Mouse (Mus musculus): ENCODE results near the gene Inf2. TPM values are rescaled to one million over a fixed set of nuclear protein-coding genes. Genes with fewer than 3 reads are reported as not detected.

Inf2 gene
- polyA plus RNA-seq, 1 experiment = 11.0 TPM

DNA sequence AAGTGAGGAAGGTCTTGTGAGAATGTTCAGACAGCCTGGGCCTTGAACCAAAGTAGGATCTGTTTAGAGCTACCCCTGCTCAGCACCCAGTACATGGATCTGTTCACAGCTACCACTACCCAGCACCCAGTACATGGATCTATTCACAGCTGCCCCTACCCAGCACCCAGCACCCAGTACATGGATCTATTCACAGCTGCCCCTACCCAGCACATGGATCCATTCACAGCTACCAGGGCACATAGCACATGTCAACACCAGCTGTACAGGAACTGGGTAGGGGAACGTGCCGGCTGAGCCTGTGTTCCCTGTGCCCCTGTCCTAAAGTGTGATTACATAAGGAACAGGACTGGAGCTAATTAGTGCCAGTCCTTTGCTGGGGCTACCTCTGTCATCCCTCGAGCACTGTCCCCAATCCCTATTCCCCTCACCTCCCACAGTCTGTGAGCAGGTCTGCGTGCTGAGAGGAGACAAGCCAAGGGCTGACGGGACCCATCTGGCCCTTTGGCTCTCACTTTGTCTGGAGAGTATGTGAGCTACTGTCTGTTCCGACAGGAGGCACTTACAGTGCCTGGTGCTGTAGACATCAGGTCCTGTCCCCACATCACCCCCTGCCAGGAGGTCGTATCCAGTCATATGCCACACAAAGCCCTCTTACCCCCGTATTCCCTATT, 2.1 kb downstream of the Inf2 start:
- Histone ChIP-seq H3K36me3 (ENCODE audit: control insufficient read depth, insufficient read depth, low read length) (no peaks in the 10 kb centered on the region), H3K27ac (ENCODE audit: insufficient read depth, low read depth, low read length) (no peak overlapping the region), H3K4me3 (ENCODE audit: low read depth, low read length) (no peak overlapping the region), H3K4me1 (ENCODE audit: control insufficient read depth, insufficient read depth, insufficient read length, low read length) (peaks cover 48% of the 10 kb centered on the region), H3K27me3 (ENCODE audit: control insufficient read depth, insufficient read depth, low read length) (0 out of 2 replicates have a peak, but pooled peaks cover 3% of the 10 kb centered on the region)
- TF ChIP-seq POLR2A (IDR thresholded peaks at IDR 0.05; ENCODE audit: low read depth, low read length) = no peak
- no peak for TF ChIP-seq CTCF (IDR thresholded peaks at IDR 0.05; ENCODE audit: extremely low read depth, insufficient read length, insufficient replicate concordance, low read depth, low read length)
- WGBS = 90% methylated on average over 8 of the region's 8 CpGs

DNA sequence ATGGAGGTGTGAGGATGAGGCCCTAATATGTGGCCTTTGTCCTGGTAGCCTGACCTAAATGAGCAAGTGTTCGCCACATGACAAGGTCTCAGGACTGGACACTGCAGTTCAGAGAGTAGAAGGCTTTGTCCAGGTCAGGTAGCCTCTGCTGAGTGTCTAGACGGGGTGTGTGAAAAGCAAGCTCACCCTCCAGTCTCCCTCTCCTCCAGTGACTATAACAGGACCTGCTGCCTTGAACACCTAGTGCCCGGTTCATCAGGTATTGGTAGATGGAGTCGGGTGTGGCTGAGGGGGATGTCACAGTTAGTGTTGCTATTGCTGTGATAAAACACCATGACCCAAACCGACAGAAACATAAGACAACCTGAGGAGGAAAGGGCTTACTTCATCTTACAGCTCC, 2.7 kb downstream of the Inf2 start:
- 89% methylated on average over 5 of the region's 5 CpGs for WGBS
- H3K27ac ChIP-seq (ENCODE audit: insufficient read depth, low read depth, low read length) = no peak overlapping the region
- H3K4me3 ChIP-seq (ENCODE audit: low read depth, low read length) = no peak overlapping the region
- H3K27me3 ChIP-seq (ENCODE audit: control insufficient read depth, insufficient read depth, low read length) = 0 out of 2 replicates have a peak, but pooled peaks cover 3% of the 10 kb centered on the region
- no peak for TF ChIP-seq CTCF (IDR thresholded peaks at IDR 0.05; ENCODE audit: extremely low read depth, insufficient read length, insufficient replicate concordance, low read depth, low read length)
- no peak for TF ChIP-seq POLR2A (IDR thresholded peaks at IDR 0.05; ENCODE audit: low read depth, low read length)
- H3K4me1 ChIP-seq (ENCODE audit: control insufficient read depth, insufficient read depth, insufficient read length, low read length) = peaks cover 44% of the 10 kb centered on the region
- no peaks in the 10 kb centered on the region for H3K36me3 ChIP-seq (ENCODE audit: control insufficient read depth, insufficient read depth, low read length)

DNA sequence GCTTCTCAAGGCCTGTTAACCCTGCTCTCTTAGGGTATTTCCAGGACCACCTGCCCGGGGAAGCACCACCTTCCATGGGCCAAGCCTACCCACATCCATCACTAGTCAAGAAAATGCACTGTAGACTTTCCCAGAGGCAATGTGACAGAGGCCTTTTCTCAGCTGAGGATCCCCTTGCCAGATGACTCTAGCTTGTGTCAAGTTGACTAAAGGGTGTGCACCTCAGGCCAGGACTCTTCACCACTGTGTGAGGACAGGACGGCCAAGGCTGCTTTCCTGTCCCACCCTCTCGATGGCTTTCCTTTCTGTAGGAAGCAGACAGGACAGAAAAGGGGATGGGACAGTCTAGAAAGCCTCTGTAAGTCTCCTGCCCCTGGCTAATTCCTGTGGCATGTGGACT, 3.1 kb downstream of the Inf2 start:
- 88% methylated on average over 3 of the region's 3 CpGs for WGBS
- Histone ChIP-seq H3K4me3 (ENCODE audit: low read depth, low read length) (no peak overlapping the region), H3K4me1 (ENCODE audit: control insufficient read depth, insufficient read depth, insufficient read length, low read length) (peaks cover 42% of the 10 kb centered on the region)

DNA sequence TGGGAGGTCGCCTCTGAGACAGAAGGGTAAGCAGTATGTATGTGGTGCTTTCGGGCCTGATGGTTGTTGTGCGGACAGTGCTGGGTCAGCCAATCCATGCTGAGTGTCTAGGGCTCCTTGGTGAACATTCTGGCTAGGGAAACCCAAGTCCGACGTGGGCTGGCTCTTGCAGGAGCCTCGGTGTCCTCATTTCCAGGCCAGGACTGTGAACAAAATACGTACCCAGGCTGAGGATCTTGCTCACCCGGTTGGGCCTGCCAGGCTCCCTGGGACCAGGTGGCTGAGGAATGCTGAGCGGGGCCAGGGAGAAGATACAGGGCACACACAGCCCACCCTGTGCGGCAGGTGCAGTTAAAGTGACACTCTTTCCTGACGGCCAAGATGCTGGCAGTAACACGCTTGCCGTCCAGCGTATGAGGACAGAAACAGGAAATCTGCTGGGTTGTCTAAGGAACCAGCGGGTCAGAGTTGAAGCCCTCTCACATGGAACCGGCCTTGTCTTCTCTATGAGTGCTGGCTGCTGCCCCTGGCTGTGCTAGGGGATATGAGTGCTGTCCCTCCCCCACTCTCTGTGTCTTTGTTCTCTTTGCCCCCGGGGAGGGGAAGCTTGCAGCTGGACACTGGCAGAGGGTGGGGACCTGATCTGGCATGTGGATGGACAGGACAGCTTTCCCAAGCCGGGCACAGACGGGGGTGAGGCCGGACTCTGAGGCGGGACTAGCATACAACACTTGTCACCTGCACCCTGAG, 4.6 kb downstream of the Inf2 start:
- H3K4me1 ChIP-seq (ENCODE audit: control insufficient read depth, insufficient read depth, insufficient read length, low read length) = peaks cover 29% of the 10 kb centered on the region
- H3K27ac ChIP-seq (ENCODE audit: insufficient read depth, low read depth, low read length) = no peak overlapping the region
- H3K36me3 ChIP-seq (ENCODE audit: control insufficient read depth, insufficient read depth, low read length) = no peaks in the 10 kb centered on the region
- no peak for TF ChIP-seq POLR2A (IDR thresholded peaks at IDR 0.05; ENCODE audit: low read depth, low read length)
- TF ChIP-seq CTCF (IDR thresholded peaks at IDR 0.05; ENCODE audit: extremely low read depth, insufficient read length, insufficient replicate concordance, low read depth, low read length) = no peak
- WGBS = 82% methylated on average over 21 of the region's 21 CpGs
- H3K27me3 ChIP-seq (ENCODE audit: control insufficient read depth, insufficient read depth, low read length) = 0 out of 2 replicates have a peak, but pooled peaks cover 3% of the 10 kb centered on the region
- H3K4me3 ChIP-seq (ENCODE audit: low read depth, low read length) = no peak overlapping the region

More for the DNA sequence above, 3.1 kb downstream of the Inf2 start:
- H3K27ac ChIP-seq (ENCODE audit: insufficient read depth, low read depth, low read length) = no peak overlapping the region
- H3K36me3 ChIP-seq (ENCODE audit: control insufficient read depth, insufficient read depth, low read length) = no peaks in the 10 kb centered on the region
- 0 out of 2 replicates have a peak, but pooled peaks cover 3% of the 10 kb centered on the region for H3K27me3 ChIP-seq (ENCODE audit: control insufficient read depth, insufficient read depth, low read length)
- TF ChIP-seq POLR2A (IDR thresholded peaks at IDR 0.05; ENCODE audit: low read depth, low read length) (no peak), CTCF (IDR thresholded peaks at IDR 0.05; ENCODE audit: extremely low read depth, insufficient read length, insufficient replicate concordance, low read depth, low read length) (no peak)

DNA sequence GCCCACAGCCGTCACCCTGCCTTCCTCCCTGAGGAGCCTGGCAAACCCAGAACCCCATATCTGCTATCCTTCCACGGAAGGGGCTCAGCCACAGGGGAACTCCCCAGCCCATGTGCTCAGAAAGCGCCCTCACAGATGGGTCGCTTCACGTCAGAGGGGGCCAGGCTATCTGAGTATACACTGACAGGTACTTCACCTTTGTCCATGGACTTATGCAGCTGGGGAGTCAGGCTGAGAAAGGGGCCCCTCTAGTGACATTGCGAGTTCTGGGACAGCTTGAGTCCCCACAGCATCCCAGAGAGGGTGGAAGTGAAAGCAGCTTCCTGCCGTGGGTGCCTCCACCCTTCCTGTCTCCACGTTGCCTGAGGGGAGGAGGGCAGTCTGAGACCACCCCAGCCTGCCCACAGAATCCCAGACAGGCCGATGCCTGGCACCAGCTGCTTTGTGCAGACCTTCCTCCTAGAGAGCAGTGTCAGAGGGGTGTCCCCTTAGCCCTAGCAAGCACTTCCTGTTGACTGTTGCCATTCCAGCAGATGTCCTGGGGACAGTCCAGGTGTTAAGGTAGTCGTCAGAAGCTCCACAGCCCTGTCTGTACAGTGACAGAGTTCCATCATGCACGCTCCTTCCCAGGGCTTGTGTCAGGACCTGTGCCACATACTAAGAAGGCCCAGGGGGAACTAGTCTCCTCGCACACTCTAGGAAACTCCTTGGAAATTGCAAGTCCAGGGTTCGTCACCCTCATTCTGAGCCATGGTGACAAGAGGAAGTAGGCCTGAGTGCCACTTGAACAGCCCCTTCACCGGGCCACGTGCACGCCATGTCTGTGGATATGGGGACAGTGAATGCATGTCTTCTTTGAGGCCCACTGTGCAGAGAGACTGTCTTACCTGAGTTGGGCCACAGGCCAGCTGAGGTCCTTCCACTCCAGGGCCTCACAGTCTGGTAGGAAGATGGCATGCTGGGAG, 5.6 kb downstream of the Inf2 start:
- H3K27ac ChIP-seq (ENCODE audit: insufficient read depth, low read depth, low read length) = no peak overlapping the region
- WGBS = 65% methylated on average over 16 of the region's 16 CpGs
- peaks cover 21% of the 10 kb centered on the region for H3K4me1 ChIP-seq (ENCODE audit: control insufficient read depth, insufficient read depth, insufficient read length, low read length)
- no peaks in the 10 kb centered on the region for H3K36me3 ChIP-seq (ENCODE audit: control insufficient read depth, insufficient read depth, low read length)
- no peak overlapping the region for H3K4me3 ChIP-seq (ENCODE audit: low read depth, low read length)
- 0 out of 2 replicates have a peak, but pooled peaks cover 3% of the 10 kb centered on the region for H3K27me3 ChIP-seq (ENCODE audit: control insufficient read depth, insufficient read depth, low read length)
- no peak for TF ChIP-seq CTCF (IDR thresholded peaks at IDR 0.05; ENCODE audit: extremely low read depth, insufficient read length, insufficient replicate concordance, low read depth, low read length)
- TF ChIP-seq POLR2A (IDR thresholded peaks at IDR 0.05; ENCODE audit: low read depth, low read length) = no peak

DNA sequence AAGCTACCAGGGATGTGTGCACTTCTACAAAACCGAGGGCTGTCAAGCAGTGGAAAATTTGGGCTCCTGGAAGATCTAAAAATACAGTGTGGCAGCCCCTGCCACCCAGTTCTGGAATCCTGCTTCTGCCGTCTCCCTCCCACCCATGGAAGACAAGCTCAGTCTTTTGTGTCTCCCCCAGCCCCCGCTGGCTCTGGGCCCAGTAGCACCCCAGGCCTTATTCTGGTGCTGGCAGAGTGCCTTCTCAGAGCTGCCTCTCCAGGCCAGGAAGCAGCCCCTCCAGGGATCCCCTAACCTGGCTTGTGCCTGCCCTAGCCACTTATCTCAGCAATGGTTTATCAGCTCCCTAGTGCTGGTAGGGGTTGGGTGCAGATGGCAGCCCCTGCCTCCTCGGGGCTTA, 6.4 kb downstream of the Inf2 start:
- 74% methylated on average over 4 of the region's 4 CpGs for WGBS
- Histone ChIP-seq H3K27me3 (ENCODE audit: control insufficient read depth, insufficient read depth, low read length) (no peaks in the 10 kb centered on the region), H3K4me1 (ENCODE audit: control insufficient read depth, insufficient read depth, insufficient read length, low read length) (peaks cover 18% of the 10 kb centered on the region), H3K4me3 (ENCODE audit: low read depth, low read length) (no peak overlapping the region), H3K27ac (ENCODE audit: insufficient read depth, low read depth, low read length) (no peak overlapping the region), H3K36me3 (ENCODE audit: control insufficient read depth, insufficient read depth, low read length) (no peaks in the 10 kb centered on the region)
- TF ChIP-seq POLR2A (IDR thresholded peaks at IDR 0.05; ENCODE audit: low read depth, low read length) (no peak), CTCF (IDR thresholded peaks at IDR 0.05; ENCODE audit: extremely low read depth, insufficient read length, insufficient replicate concordance, low read depth, low read length) (no peak)

Data from small intestine, adult 2 months (tissue).